Mouse (Mus musculus): ENCODE results near the gene Gm1113. TPM values are rescaled to one million over a fixed set of nuclear protein-coding genes. Genes with fewer than 3 reads are reported as not detected.
A peak's percentile ranks its signal among the peaks of the same experiment; 100 is the strongest.

The Gm1113 gene
- polyA plus RNA-seq, 1 experiment from 2014 or later, result not detected

- WGBS, result 10% methylated on average over 2 of the region's 2 CpGs
- H3K27me3 ChIP-seq (ENCODE audit: control insufficient read depth, insufficient read depth, low read length), result no peaks in the 10 kb centered on the region
- H3K9me3 ChIP-seq (ENCODE audit: control insufficient read depth, low read length), result no peaks in the 10 kb centered on the region
- no peaks in the 10 kb centered on the region for H3K4me1 ChIP-seq (ENCODE audit: control insufficient read depth, insufficient read depth, low read length)
- H3K9ac ChIP-seq (replicated peaks; ENCODE audit: low read depth, low read length), result no peak overlapping the region
- ATAC-seq (ENCODE audit: low read depth), result peak; percentile 92
- H3K4me2 ChIP-seq (ENCODE audit: low read depth, low read length), result no peak overlapping the region
- no peaks in the 10 kb centered on the region for H3K36me3 ChIP-seq (ENCODE audit: control insufficient read depth, insufficient read depth, low read length)
- H3K27ac ChIP-seq (ENCODE audit: low read depth, low read length), result no peak overlapping the region
- H3K4me3 ChIP-seq (ENCODE audit: low read depth, low read length), result no peak overlapping the region
Measured at GRCm38 (mm10) chr9:35535110-35535509, 17.0 kb upstream of the Gm1113 start.

GRCm38 (mm10) chr9:35533266-35533665, 15.2 kb upstream of the Gm1113 start:
- H3K27me3 ChIP-seq (ENCODE audit: control insufficient read depth, insufficient read depth, low read length), result no peaks in the 10 kb centered on the region
- 73% methylated on average over 9 of the region's 9 CpGs for WGBS
- no peak overlapping the region for H3K27ac ChIP-seq (ENCODE audit: low read depth, low read length)
- H3K36me3 ChIP-seq (ENCODE audit: control insufficient read depth, insufficient read depth, low read length), result no peaks in the 10 kb centered on the region
- no peak for ATAC-seq (ENCODE audit: low read depth)
- H3K9me3 ChIP-seq (ENCODE audit: control insufficient read depth, low read length), result no peaks in the 10 kb centered on the region
- H3K4me2 ChIP-seq (ENCODE audit: low read depth, low read length), result no peak overlapping the region
- H3K9ac ChIP-seq (replicated peaks; ENCODE audit: low read depth, low read length), result no peak overlapping the region
- no peak overlapping the region for H3K4me3 ChIP-seq (ENCODE audit: low read depth, low read length)
- H3K4me1 ChIP-seq (ENCODE audit: control insufficient read depth, insufficient read depth, low read length), result no peaks in the 10 kb centered on the region

DNA sequence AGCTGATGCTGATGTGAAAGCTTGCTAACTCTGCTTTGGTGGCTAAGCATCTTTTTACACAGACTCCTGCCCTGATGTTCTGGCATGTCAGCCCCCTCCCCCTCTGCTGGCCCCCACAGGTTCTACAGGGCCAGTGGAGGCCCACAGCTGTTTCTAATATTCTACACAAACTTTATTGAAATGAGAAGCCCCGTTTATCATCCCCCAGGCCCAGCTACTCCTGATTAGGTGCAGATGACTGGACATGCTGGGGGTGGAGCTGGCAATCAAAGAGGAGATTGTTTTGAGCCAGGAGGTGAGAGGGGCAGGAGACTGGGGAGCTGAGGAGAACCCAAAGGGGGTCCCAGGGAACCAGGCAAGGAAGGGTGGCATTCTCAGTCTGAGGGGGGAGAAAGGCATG, 11.7 kb upstream of the Gm1113 start:
- no peaks in the 10 kb centered on the region for H3K27me3 ChIP-seq (ENCODE audit: control insufficient read depth, insufficient read depth, low read length)
- 19% methylated on average over 1 of the region's 1 CpGs for WGBS
- ATAC-seq (ENCODE audit: low read depth), result peak; percentile 14; the same call in 1 of the 2 replicates
- H3K9ac ChIP-seq (replicated peaks; ENCODE audit: low read depth, low read length), result no peak overlapping the region
- no peak overlapping the region for H3K4me3 ChIP-seq (ENCODE audit: low read depth, low read length)
- no peak overlapping the region for H3K4me2 ChIP-seq (ENCODE audit: low read depth, low read length)
- no peaks in the 10 kb centered on the region for H3K36me3 ChIP-seq (ENCODE audit: control insufficient read depth, insufficient read depth, low read length)
- no peaks in the 10 kb centered on the region for H3K9me3 ChIP-seq (ENCODE audit: control insufficient read depth, low read length)
- H3K4me1 ChIP-seq (ENCODE audit: control insufficient read depth, insufficient read depth, low read length), result no peaks in the 10 kb centered on the region
- H3K27ac ChIP-seq (ENCODE audit: low read depth, low read length), result 0 out of 2 replicates have a peak overlapping the region, but pooled peaks have one; percentile 28

DNA sequence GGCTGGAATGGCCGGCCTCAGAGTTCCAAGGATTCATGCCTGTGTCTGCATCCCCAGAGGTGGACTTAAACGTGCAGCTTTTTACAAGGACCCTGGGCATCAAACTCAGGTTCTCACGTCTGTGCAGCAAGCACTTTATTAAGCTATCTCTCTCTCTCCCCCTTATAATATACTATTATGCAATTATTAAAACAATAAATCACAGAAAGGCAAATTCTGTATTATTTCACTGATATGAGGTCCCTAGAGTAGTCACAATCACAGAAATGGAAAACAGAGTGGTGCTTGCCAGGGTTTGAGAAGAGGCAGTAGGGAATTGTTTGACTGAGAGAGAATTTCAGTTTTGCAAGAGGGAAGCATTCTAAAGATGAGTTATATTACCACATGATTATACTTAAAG, 11.1 kb upstream of the Gm1113 start:
- Histone ChIP-seq H3K36me3 (ENCODE audit: control insufficient read depth, insufficient read depth, low read length) (no peaks in the 10 kb centered on the region), H3K4me2 (ENCODE audit: low read depth, low read length) (no peak overlapping the region), H3K27ac (ENCODE audit: low read depth, low read length) (no peak overlapping the region), H3K27me3 (ENCODE audit: control insufficient read depth, insufficient read depth, low read length) (no peaks in the 10 kb centered on the region), H3K9ac (replicated peaks; ENCODE audit: low read depth, low read length) (no peak overlapping the region), H3K4me3 (ENCODE audit: low read depth, low read length) (no peak overlapping the region), H3K4me1 (ENCODE audit: control insufficient read depth, insufficient read depth, low read length) (no peaks in the 10 kb centered on the region), H3K9me3 (ENCODE audit: control insufficient read depth, low read length) (no peaks in the 10 kb centered on the region)
- 56% methylated on average over 3 of the region's 3 CpGs for WGBS
- peak; percentile 58 for ATAC-seq (ENCODE audit: low read depth)

DNA sequence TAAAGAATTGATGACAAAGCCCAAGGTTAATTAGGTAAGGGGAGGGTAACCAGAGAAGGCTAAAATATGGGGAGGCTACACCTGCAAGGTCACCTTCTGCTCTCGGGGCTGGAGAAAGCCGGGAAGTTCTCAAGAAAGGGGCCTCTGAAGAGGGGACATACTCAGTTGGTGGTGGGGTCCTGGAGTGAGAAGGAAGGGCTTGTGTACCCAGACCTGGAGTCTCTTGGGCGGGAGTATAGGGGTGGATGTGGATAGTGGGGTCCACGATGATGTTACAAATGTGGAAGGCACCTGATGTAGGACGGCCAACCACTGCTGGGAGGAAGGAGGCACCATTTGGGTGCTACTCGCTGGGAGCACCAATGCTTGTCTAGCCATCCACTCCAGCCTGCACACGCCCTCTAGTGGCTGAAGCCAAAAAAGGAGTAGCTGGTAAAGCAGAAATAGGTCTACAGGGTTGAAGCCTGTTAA, 5.9 kb upstream of the Gm1113 start:
- Histone ChIP-seq H3K9ac (replicated peaks; ENCODE audit: low read depth, low read length) (no peak overlapping the region), H3K36me3 (ENCODE audit: control insufficient read depth, insufficient read depth, low read length) (no peaks in the 10 kb centered on the region), H3K9me3 (ENCODE audit: control insufficient read depth, low read length) (no peaks in the 10 kb centered on the region), H3K4me2 (ENCODE audit: low read depth, low read length) (no peak overlapping the region), H3K27me3 (ENCODE audit: control insufficient read depth, insufficient read depth, low read length) (no peaks in the 10 kb centered on the region), H3K4me3 (ENCODE audit: low read depth, low read length) (no peak overlapping the region), H3K27ac (ENCODE audit: low read depth, low read length) (no peak overlapping the region), H3K4me1 (ENCODE audit: control insufficient read depth, insufficient read depth, low read length) (no peaks in the 10 kb centered on the region)
- 22% methylated on average over 7 of the region's 7 CpGs for WGBS
- ATAC-seq (ENCODE audit: low read depth), result peak; percentile 88

GRCm38 (mm10) chr9:35523541-35523940, 5.5 kb upstream of the Gm1113 start:
- 10% methylated on average over 5 of the region's 5 CpGs for WGBS
- Histone ChIP-seq H3K9ac (replicated peaks; ENCODE audit: low read depth, low read length) (no peak overlapping the region), H3K4me1 (ENCODE audit: control insufficient read depth, insufficient read depth, low read length) (no peaks in the 10 kb centered on the region), H3K4me2 (ENCODE audit: low read depth, low read length) (no peak overlapping the region), H3K9me3 (ENCODE audit: control insufficient read depth, low read length) (no peaks in the 10 kb centered on the region), H3K27me3 (ENCODE audit: control insufficient read depth, insufficient read depth, low read length) (no peaks in the 10 kb centered on the region), H3K36me3 (ENCODE audit: control insufficient read depth, insufficient read depth, low read length) (no peaks in the 10 kb centered on the region), H3K27ac (ENCODE audit: low read depth, low read length) (no peak overlapping the region), H3K4me3 (ENCODE audit: low read depth, low read length) (no peak overlapping the region)
- peak; percentile 61 for ATAC-seq (ENCODE audit: low read depth)

DNA sequence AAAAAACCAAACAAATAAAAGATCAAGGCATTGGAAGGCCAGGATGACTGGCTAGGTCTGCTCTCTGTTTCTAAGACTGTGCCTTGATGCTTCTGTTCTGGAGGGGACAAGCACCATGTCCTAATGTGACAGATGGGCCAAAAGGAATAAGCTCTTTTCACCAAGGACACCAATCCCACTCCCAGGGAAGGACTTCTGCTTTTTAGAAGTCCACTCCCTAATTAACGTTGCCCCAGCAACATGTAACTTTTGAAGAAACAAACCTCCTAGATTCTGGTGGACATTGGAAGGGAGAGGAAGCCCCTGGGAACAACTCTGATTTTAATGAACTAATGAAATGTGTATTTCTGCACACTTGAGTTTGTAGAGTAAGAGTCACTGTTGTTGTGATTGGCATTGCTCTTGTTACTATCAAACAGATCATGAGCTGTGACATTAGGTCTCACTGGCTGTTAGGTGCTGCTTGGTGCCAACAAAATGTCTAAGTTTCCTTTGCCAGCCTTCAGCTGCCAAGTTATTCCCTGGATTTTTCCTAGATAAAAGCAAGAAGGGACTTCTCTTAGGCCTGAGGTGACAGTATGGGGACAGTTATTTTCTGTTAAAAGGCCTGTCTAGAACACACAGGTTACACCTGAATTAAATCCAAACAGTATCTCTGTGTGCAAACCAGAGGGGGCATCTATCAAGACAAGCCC, 4.9 kb upstream of the Gm1113 start:
- H3K4me2 ChIP-seq (ENCODE audit: low read depth, low read length), result no peak overlapping the region
- no peak overlapping the region for H3K4me3 ChIP-seq (ENCODE audit: low read depth, low read length)
- no peaks in the 10 kb centered on the region for H3K4me1 ChIP-seq (ENCODE audit: control insufficient read depth, insufficient read depth, low read length)
- H3K9ac ChIP-seq (replicated peaks; ENCODE audit: low read depth, low read length), result no peak overlapping the region
- no peak for ATAC-seq (ENCODE audit: low read depth)
- 59% methylated on average over 1 of the region's 1 CpGs for WGBS
- H3K36me3 ChIP-seq (ENCODE audit: control insufficient read depth, insufficient read depth, low read length), result no peaks in the 10 kb centered on the region
- H3K27ac ChIP-seq (ENCODE audit: low read depth, low read length), result no peak overlapping the region
- H3K9me3 ChIP-seq (ENCODE audit: control insufficient read depth, low read length), result no peaks in the 10 kb centered on the region
- no peaks in the 10 kb centered on the region for H3K27me3 ChIP-seq (ENCODE audit: control insufficient read depth, insufficient read depth, low read length)

GRCm38 (mm10) chr9:35522241-35522640, 4.2 kb upstream of the Gm1113 start:
- H3K9me3 ChIP-seq (ENCODE audit: control insufficient read depth, low read length), result no peaks in the 10 kb centered on the region
- ATAC-seq (ENCODE audit: low read depth), result no peak
- H3K27ac ChIP-seq (ENCODE audit: low read depth, low read length), result no peak overlapping the region
- H3K4me1 ChIP-seq (ENCODE audit: control insufficient read depth, insufficient read depth, low read length), result no peaks in the 10 kb centered on the region
- H3K4me2 ChIP-seq (ENCODE audit: low read depth, low read length), result no peak overlapping the region
- no peak overlapping the region for H3K9ac ChIP-seq (replicated peaks; ENCODE audit: low read depth, low read length)
- WGBS, result 79% methylated on average over 2 of the region's 2 CpGs
- no peaks in the 10 kb centered on the region for H3K27me3 ChIP-seq (ENCODE audit: control insufficient read depth, insufficient read depth, low read length)
- H3K36me3 ChIP-seq (ENCODE audit: control insufficient read depth, insufficient read depth, low read length), result no peaks in the 10 kb centered on the region
- no peak overlapping the region for H3K4me3 ChIP-seq (ENCODE audit: low read depth, low read length)

DNA sequence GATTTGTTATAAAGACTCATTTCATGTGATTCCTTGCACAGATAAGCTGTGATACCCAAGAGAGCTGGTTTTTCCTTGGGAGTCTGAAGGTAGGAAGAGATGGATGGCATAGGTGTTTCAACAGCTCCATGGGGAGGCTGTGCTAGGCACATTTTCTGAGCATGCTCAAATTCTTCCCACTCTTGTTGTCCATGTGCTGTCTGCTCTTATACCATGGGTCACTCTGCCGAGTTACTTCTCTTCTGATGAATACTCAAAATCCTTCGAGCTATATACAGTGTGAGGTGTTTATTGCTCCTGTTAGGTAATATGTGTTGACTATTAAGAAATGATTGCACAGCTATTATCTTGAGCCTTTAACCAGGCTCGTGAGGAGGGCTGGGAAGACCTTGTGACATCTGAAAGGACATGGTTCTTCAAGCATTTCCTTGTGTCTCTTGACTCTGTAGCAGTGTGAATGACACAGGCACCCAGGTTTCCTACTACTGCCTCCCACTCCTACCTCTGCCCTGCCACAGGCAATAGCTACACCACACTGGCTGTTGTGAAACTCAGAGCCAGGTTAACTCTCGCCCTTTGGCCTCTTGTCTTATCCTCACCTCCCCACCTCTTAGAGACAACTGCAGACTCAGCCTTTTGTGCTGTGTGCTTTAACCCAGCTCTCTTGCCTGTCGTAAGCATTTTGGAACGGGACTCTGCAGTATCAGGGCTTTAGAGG, 2.7 kb upstream of the Gm1113 start:
- no peak overlapping the region for H3K9ac ChIP-seq (replicated peaks; ENCODE audit: low read depth, low read length)
- no peaks in the 10 kb centered on the region for H3K36me3 ChIP-seq (ENCODE audit: control insufficient read depth, insufficient read depth, low read length)
- no peak overlapping the region for H3K27ac ChIP-seq (ENCODE audit: low read depth, low read length)
- no peak overlapping the region for H3K4me2 ChIP-seq (ENCODE audit: low read depth, low read length)
- H3K27me3 ChIP-seq (ENCODE audit: control insufficient read depth, insufficient read depth, low read length), result no peaks in the 10 kb centered on the region
- no peak overlapping the region for H3K4me3 ChIP-seq (ENCODE audit: low read depth, low read length)
- H3K4me1 ChIP-seq (ENCODE audit: control insufficient read depth, insufficient read depth, low read length), result no peaks in the 10 kb centered on the region
- ATAC-seq (ENCODE audit: low read depth), result no peak
- H3K9me3 ChIP-seq (ENCODE audit: control insufficient read depth, low read length), result no peaks in the 10 kb centered on the region
- 84% methylated on average over 6 of the region's 6 CpGs for WGBS
